Mouse (Mus musculus) lung, postnatal 0 days (tissue): Measurements from ENCODE around the gene Cfd.

Experiments used
- CTCF ChIP-seq: IDR thresholded peaks from 2 replicates; pipeline ENCODE4 v1.5.1; 2016; ENCODE audit warnings: antibody characterized with exemption, mild to moderate bottlenecking
- EP300 ChIP-seq: IDR thresholded peaks from 2 replicates; pipeline ENCODE4 v1.6.1; 2016; ENCODE audit warnings: antibody characterized with exemption, mild to moderate bottlenecking, control low read depth

GRCm38 (mm10) chr10:79925785-79926490, 35.3 kb downstream of the Cfd start:
- 0 out of 2 replicates have a peak, but pooled peaks have one; percentile 9 for TF ChIP-seq CTCF
- no peak for TF ChIP-seq EP300
